Mouse (Mus musculus) CH12.LX (cell line): ENCODE measurements around the gene Rab11fip5. TPM values are rescaled to one million over a fixed set of nuclear protein-coding genes. Genes with fewer than 3 reads are reported as not detected.

Source experiments
- DNase-seq: peaks from one replicate; pipeline ENCODE4 v3.0.0-alpha.2; 2013; ENCODE audit errors: extremely low read depth
- H3K27ac ChIP-seq: 2 replicates; pipeline ENCODE4 v1.5.1; 2012; ENCODE audit warnings: low read depth, mild to moderate bottlenecking, control low read depth, moderate library complexity; ENCODE audit not compliant: insufficient read depth
- H3K27me3 ChIP-seq: replicated peaks from 2 replicates; pipeline ENCODE3; 2012; ENCODE audit warnings: inconsistent platforms
- H3K36me3 ChIP-seq, 2 experiments: replicated peaks in 1 of 2; 2 replicates each; pipeline versions ENCODE3 to v1.6.1; 2012; ENCODE audit warnings: inconsistent platforms in 1 of 2, low read length in 1 of 2, mild to moderate bottlenecking in 1 of 2, mixed read lengths in 1 of 2, moderate library complexity in 1 of 2; ENCODE audit not compliant: control insufficient read depth in 1 of 2, insufficient read depth in 1 of 2
- H3K4me1 ChIP-seq, 2 experiments: 2 replicates each; pipeline ENCODE4 v1.6.1; 2012; ENCODE audit warnings: inconsistent platforms in 1 of 2, moderate library complexity in 1 of 2; ENCODE audit not compliant: insufficient read depth in 2 of 2, control insufficient read depth in 1 of 2
- H3K4me2 ChIP-seq: 2 replicates; pipeline ENCODE4 v1.6.1; 2012; ENCODE audit warnings: low read depth, mild to moderate bottlenecking, control low read depth; ENCODE audit not compliant: poor library complexity, insufficient read depth, severe bottlenecking
- H3K4me3 ChIP-seq, 3 experiments: fragments of 150-350 bp in 1 of 3; sonication (generic) in 1 of 3; replicated peaks in 1 of 3; 2 replicates each; pipeline versions ENCODE3 to v1.5.1; 2011 to 2012; ENCODE audit warnings: low read depth in 2 of 3, low read length in 2 of 3, mild to moderate bottlenecking in 2 of 3, moderate library complexity in 2 of 3, control low read depth in 1 of 3, improper control_type of control experiment in 1 of 3, inconsistent platforms in 1 of 3, mixed read lengths in 1 of 3; ENCODE audit not compliant: poor library complexity in 1 of 3
- H3K79me2 ChIP-seq: replicated peaks from 2 replicates; pipeline ENCODE4 v1.6.1; 2012; ENCODE audit warnings: mild to moderate bottlenecking, moderate library complexity; ENCODE audit not compliant: control insufficient read depth, poor library complexity, insufficient read depth, severe bottlenecking; ENCODE audit errors: extremely low read depth
- H3K9ac ChIP-seq: 2 replicates; pipeline ENCODE4 v1.6.1; 2012; ENCODE audit warnings: low read depth, mild to moderate bottlenecking, control low read depth, moderate library complexity; ENCODE audit not compliant: insufficient read depth
- H3K9me3 ChIP-seq: replicated peaks from 2 replicates; pipeline ENCODE3; 2012; ENCODE audit warnings: low read length, inconsistent platforms, mixed read lengths
- BHLHE40 ChIP-seq: IDR thresholded peaks from 2 replicates; pipeline ENCODE4 v1.6.1; 2011; ENCODE audit warnings: mild to moderate bottlenecking, low read depth, low read length, improper control_type of control experiment
- CHD2 ChIP-seq: IDR thresholded peaks from 2 replicates; pipeline ENCODE4 v1.6.1; 2011; ENCODE audit warnings: low read length, improper control_type of control experiment
- CTCF ChIP-seq, 2 experiments: IDR thresholded peaks in 1 of 2; conservative IDR thresholded peaks in 1 of 2; 2 replicates each; pipeline ENCODE4 v1.5.1; 2011 to 2012; ENCODE audit warnings: low read depth in 2 of 2, low read length in 2 of 2, improper control_type of control experiment in 1 of 2, inconsistent platforms in 1 of 2, mild to moderate bottlenecking in 1 of 2, moderate library complexity in 1 of 2
- E2F4 ChIP-seq: IDR thresholded peaks from 2 replicates; pipeline ENCODE4 v1.6.1; 2011; ENCODE audit warnings: low read depth, low read length, improper control_type of control experiment; ENCODE audit not compliant: insufficient replicate concordance
- EP300 ChIP-seq: IDR thresholded peaks from 2 replicates; pipeline ENCODE4 v1.6.1; 2011; ENCODE audit warnings: low read length, improper control_type of control experiment
- ETS1 ChIP-seq: conservative IDR thresholded peaks from 2 replicates; pipeline ENCODE4 v1.6.1; 2012; ENCODE audit warnings: low read depth, mild to moderate bottlenecking, inconsistent platforms, low read length, improper control_type of control experiment, moderate library complexity
- GABPA ChIP-seq: IDR thresholded peaks from 2 replicates; pipeline ENCODE4 v1.6.1; 2012; ENCODE audit warnings: low read depth, low read length, improper control_type of control experiment, inconsistent platforms; ENCODE audit not compliant: insufficient replicate concordance
- HCFC1 ChIP-seq: IDR thresholded peaks from 2 replicates; pipeline ENCODE4 v1.6.1; 2012; ENCODE audit warnings: low read depth, mild to moderate bottlenecking, inconsistent platforms, low read length, improper control_type of control experiment
- IRF4 ChIP-seq: IDR thresholded peaks from 2 replicates; pipeline ENCODE4 v1.6.1; 2014; ENCODE audit warnings: low read depth, mild to moderate bottlenecking, inconsistent platforms, low read length, improper control_type of control experiment
- KAT2A ChIP-seq: IDR thresholded peaks from 2 replicates; pipeline ENCODE4 v1.6.1; 2012; ENCODE audit warnings: low read length, improper control_type of control experiment, inconsistent platforms; ENCODE audit not compliant: insufficient replicate concordance
- MAZ ChIP-seq: IDR thresholded peaks from 2 replicates; pipeline ENCODE4 v1.6.1; 2012; ENCODE audit warnings: low read depth, mild to moderate bottlenecking, inconsistent platforms, low read length, improper control_type of control experiment, moderate library complexity
- MEF2A ChIP-seq: IDR thresholded peaks from 2 replicates; pipeline ENCODE4 v1.6.1; 2014; ENCODE audit warnings: low read depth, mild to moderate bottlenecking, inconsistent platforms, low read length, improper control_type of control experiment, borderline replicate concordance
- MXI1 ChIP-seq: IDR thresholded peaks from 2 replicates; pipeline ENCODE4 v1.6.1; 2011; ENCODE audit warnings: mild to moderate bottlenecking, low read depth, low read length, improper control_type of control experiment
- MYC ChIP-seq: IDR thresholded peaks from 2 replicates; pipeline ENCODE4 v1.6.1; 2011; ENCODE audit warnings: low read depth, mild to moderate bottlenecking, improper control_type of control experiment, low read length
- NELFE ChIP-seq: IDR thresholded peaks from 2 replicates; pipeline ENCODE4 v1.6.1; 2011; ENCODE audit warnings: low read depth, low read length, improper control_type of control experiment
- PAX5 ChIP-seq: IDR thresholded peaks from 2 replicates; pipeline ENCODE4 v1.6.1; 2012; ENCODE audit warnings: low read length, inconsistent platforms, mixed read lengths
- POLR2A ChIP-seq: IDR thresholded peaks from 2 replicates; pipeline ENCODE4 v1.6.1; 2011; ENCODE audit warnings: low read depth, mild to moderate bottlenecking, improper control_type of control experiment, low read length
- POLR2AphosphoS2 ChIP-seq: IDR thresholded peaks from 2 replicates; pipeline ENCODE4 v1.6.1; 2011; ENCODE audit warnings: low read depth, low read length, improper control_type of control experiment
- RAD21 ChIP-seq: IDR thresholded peaks from 2 replicates; pipeline ENCODE4 v1.6.1; 2011; ENCODE audit warnings: low read depth, mild to moderate bottlenecking, low read length, improper control_type of control experiment, moderate library complexity
- RCOR1 ChIP-seq: conservative IDR thresholded peaks from 2 replicates; pipeline ENCODE4 v1.6.1; 2012; ENCODE audit warnings: low read depth, mild to moderate bottlenecking, inconsistent platforms, low read length, improper control_type of control experiment
- SIN3A ChIP-seq: IDR thresholded peaks from 2 replicates; pipeline ENCODE4 v1.6.1; 2012; ENCODE audit warnings: low read length, improper control_type of control experiment, inconsistent platforms
- SMC3 ChIP-seq: IDR thresholded peaks from 2 replicates; pipeline ENCODE4 v1.6.1; 2011; ENCODE audit warnings: low read depth, low read length, improper control_type of control experiment
- TBP ChIP-seq: conservative IDR thresholded peaks from 2 replicates; pipeline ENCODE4 v1.6.1; 2011; ENCODE audit warnings: low read depth, low read length, improper control_type of control experiment
- TCF12 ChIP-seq: IDR thresholded peaks from 2 replicates; pipeline ENCODE4 v1.6.1; 2014; ENCODE audit warnings: low read depth, mild to moderate bottlenecking, inconsistent platforms, low read length, improper control_type of control experiment
- UBTF ChIP-seq: IDR thresholded peaks from 2 replicates; pipeline ENCODE4 v1.6.1; 2012; ENCODE audit warnings: low read depth, mild to moderate bottlenecking, inconsistent platforms, low read length, improper control_type of control experiment, moderate library complexity
- USF1 ChIP-seq: IDR thresholded peaks from 2 replicates; pipeline ENCODE4 v1.6.1; 2014; ENCODE audit warnings: low read depth, mild to moderate bottlenecking, inconsistent platforms, low read length, improper control_type of control experiment
- USF2 ChIP-seq: conservative IDR thresholded peaks from 2 replicates; pipeline ENCODE4 v1.6.1; 2011; ENCODE audit warnings: low read depth, low read length, improper control_type of control experiment
- ZC3H11A ChIP-seq: IDR thresholded peaks from 2 replicates; pipeline ENCODE4 v1.6.1; 2012; ENCODE audit warnings: low read depth, mild to moderate bottlenecking, inconsistent platforms, low read length, improper control_type of control experiment
- ZNF384 ChIP-seq: IDR thresholded peaks from 2 replicates; pipeline ENCODE4 v1.6.1; 2012; ENCODE audit warnings: low read depth, low read length, improper control_type of control experiment, inconsistent platforms
- dilution Hi-C: fragments of 300-500 bp; cut with MboI; formaldehyde crosslinking; loops from 2 replicates; pipeline ENCODE4 v1.14.3; 2020; ENCODE audit warnings: low sequenced_read_pairs; ENCODE audit not compliant: extremely low pct_unique_long_range_greater_than_20kb, extremely low pct_ligation_motif_present
- in situ Hi-C: fragments of 300-500 bp; cut with MboI; formaldehyde crosslinking; loops from 3 replicates; pipeline ENCODE4 v1.14.3; 2019; ENCODE audit warnings: low sequenced_read_pairs, low pct_ligation_motif_present, low pct_unique_long_range_greater_than_20kb, mixed read lengths
- polyA plus RNA-seq: library from polyadenylated mRNA; unstranded; fragments of >175 nt; gene quantifications from 2 replicates; pipeline ENCODE4 v1.2.1, GENCODE M21; 2012; ENCODE audit warnings: low read depth; ENCODE audit not compliant: insufficient read length
- total RNA-seq, 2 experiments: library from RNA; depleted of rRNA; stranded (reverse); fragments of 300-350 nt in 1 of 2; fragments of >200 nt in 1 of 2; gene quantifications; 2 replicates each; pipeline ENCODE4 v1.2.3; 2012 to 2014

Gene Rab11fip5
- total and polyA plus RNA-seq, 3 experiments, result 0.13 to 0.30 (median 0.17) TPM

DNA sequence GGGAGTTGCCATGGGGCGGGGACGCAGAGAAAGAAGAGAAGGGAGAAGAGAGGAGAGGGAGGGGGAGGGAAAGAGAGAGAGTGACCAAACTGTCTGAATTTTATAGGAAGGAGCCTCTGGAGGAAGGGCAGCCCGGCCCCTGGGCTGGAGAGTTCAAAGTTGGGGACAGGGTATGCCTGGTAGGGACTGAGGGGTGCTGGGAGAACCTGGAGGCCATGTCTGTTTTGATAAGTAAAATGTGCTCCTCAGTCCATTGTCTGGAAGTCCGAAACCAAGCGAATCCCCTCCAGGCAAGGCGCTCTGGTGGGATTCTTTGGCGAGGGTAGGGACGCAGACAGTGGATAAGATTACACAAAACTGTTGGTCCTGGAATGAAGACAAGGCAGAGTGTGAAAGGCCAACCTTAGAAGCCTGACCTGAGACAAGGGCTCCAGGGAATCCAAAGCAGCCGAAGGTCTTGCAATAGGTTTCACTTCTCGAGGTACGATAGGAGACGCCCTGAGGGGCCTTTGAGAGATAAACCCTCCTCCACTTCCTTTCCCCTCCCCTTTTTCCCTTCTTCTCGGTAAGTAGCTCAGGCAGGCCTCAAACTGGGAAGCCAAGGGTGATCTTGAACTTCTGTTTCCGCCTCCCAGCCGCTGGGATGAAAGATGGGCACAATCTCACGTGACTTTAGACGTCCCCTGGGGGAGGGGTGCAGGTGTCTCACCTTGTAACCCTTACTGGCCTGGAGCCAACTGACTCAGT, 6.6 kb upstream of the Rab11fip5 start:
- H3K36me3 ChIP-seq, result no peaks in the 10 kb centered on the region
- peaks cover 0 to 13% of the 10 kb centered on the region in 2 experiments; a peak in 3 of 4 replicates for H3K4me1 ChIP-seq
- no peak overlapping the region for H3K9ac ChIP-seq
- peak; percentile 38 for DNase-seq
- no peak overlapping the region for H3K4me3 ChIP-seq
- no peak for TF ChIP-seq MEF2A
- peak; percentile 77 for TF ChIP-seq BHLHE40
- peak; percentile 1; the same call in 1 of the 2 replicates for TF ChIP-seq USF1
- TF ChIP-seq, all 38 proteins: peak for 2
- Histone ChIP-seq H3K4me2 (peak overlapping the region; percentile 5; the same call in 1 of the 2 replicates), H3K79me2 (no peaks in the 10 kb centered on the region), H3K27me3 (peaks cover 44% of the 10 kb centered on the region), H3K27ac (no peak overlapping the region), H3K9me3 (peaks cover 3% of the 10 kb centered on the region)
- dilution Hi-C loops, result no loop called here
- in situ Hi-C loops, result no loop called here

DNA sequence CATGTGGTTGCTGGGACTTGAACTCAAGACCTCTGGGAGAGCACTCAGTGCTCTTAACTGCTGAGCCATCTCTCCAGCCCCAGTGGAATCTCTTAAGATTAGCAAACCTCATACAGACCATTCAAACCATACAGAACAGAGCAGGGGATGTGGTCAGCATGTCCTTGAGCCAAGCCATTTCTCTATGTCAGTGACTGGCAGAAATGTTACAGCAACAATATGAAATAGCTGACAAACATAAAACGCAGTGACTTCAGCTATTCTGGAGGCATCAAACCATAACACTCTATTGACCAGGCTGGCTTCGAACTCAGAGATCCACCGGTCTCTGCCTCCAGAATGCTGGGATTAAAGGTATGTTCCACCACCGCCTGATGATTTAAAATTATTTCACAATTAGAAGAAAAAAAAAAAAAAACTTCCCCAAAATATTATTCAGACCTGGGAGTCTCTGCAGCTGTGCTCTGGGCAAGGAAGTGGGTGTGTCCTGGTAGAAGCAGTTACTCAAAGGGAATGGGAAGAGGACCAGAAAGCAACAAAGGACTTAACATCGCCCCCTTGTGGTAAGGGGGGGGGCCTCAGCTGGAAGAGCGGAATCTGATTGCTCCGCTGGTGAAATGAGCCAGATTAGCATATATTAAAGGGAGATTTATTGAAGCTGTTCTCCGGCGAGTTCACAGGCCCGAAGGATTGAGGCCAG, 5.9 kb upstream of the Rab11fip5 start:
- no peak overlapping the region for H3K4me3 ChIP-seq
- no peak overlapping the region for H3K9ac ChIP-seq
- H3K4me1 ChIP-seq, result peaks cover 0 to 13% of the 10 kb centered on the region in 2 experiments; a peak in 3 of 4 replicates
- H3K27ac ChIP-seq, result no peak overlapping the region
- peaks cover 3% of the 10 kb centered on the region for H3K9me3 ChIP-seq
- in situ Hi-C loops (no loop called here), dilution Hi-C loops (no loop called here)
- no peak overlapping the region for H3K4me2 ChIP-seq
- no peaks in the 10 kb centered on the region for H3K79me2 ChIP-seq
- H3K27me3 ChIP-seq, result peaks cover 46% of the 10 kb centered on the region
- H3K36me3 ChIP-seq, result no peaks in the 10 kb centered on the region
- 0 out of 2 replicates have a peak, but pooled peaks have one; percentile 32 for TF ChIP-seq ZNF384
- TF ChIP-seq USF2, result no peak
- TF ChIP-seq KAT2A, result no peak
- no peak for TF ChIP-seq RCOR1
- peak; percentile 49 for TF ChIP-seq SMC3
- no peak for TF ChIP-seq GABPA
- no peak for TF ChIP-seq EP300
- TF ChIP-seq UBTF, result no peak
- TF ChIP-seq CHD2, result no peak
- TF ChIP-seq RAD21, result no peak; the same call in 1 of the 2 replicates
- no peak for TF ChIP-seq PAX5
- TF ChIP-seq IRF4, result no peak
- no peak for TF ChIP-seq MXI1
- TF ChIP-seq CTCF (conservative IDR thresholded peaks at IDR 0.05 in 1 of 2, IDR thresholded peaks at IDR 0.05 in 1 of 2; ENCODE audit: low read depth in 2 of 2, low read length in 2 of 2), result peak; percentile 29 to 65; a peak in 2 of 4 replicates
- TF ChIP-seq ZC3H11A, result no peak
- TF ChIP-seq NELFE, result no peak
- TF ChIP-seq SIN3A, result no peak
- no peak for TF ChIP-seq E2F4
- TF ChIP-seq TBP, result no peak
- TF ChIP-seq ETS1, result no peak
- TF ChIP-seq POLR2A, result no peak
- TF ChIP-seq MYC, result no peak
- TF ChIP-seq USF1, result no peak
- no peak for TF ChIP-seq TCF12
- no peak for TF ChIP-seq MAZ
- TF ChIP-seq POLR2AphosphoS2, result no peak
- no peak for TF ChIP-seq HCFC1
- peak; percentile 56 for DNase-seq
